Comparison of ENCODE assay signal across 8 mouse cellular contexts in genomic region chr6:118138731-118139709, GRCm38 (mm10). TPM values are rescaled to one million over a fixed set of nuclear protein-coding genes. Genes with fewer than 3 reads are reported as not detected.
A peak's percentile ranks its signal among the peaks of the same experiment; 100 is the strongest.
DNase-seq lines count a peak whose midpoint lies in the region; ATAC-seq and TF ChIP-seq lines count a peak whose summit lies in the region.

Csgalnact2 (minus strand) TSS chr6:118139140.

- 4% methylated on average over 66 of the region's 66 CpGs for WGBS in forebrain, postnatal 0 days
- 5% methylated on average over 64 of the region's 66 CpGs for WGBS in lung, embryonic 16.5 days

- H3K4me2 ChIP-seq in forebrain, postnatal 0 days (ENCODE audit: low read depth): peak within 1 kb of the TSS; percentile 74
- peak within 1 kb of the TSS; percentile 58 for H3K4me2 ChIP-seq in lung, embryonic 16.5 days (ENCODE audit: low read depth, low read length)

- ATAC-seq in G1E (ENCODE audit: extremely low read depth, insufficient number of reproducible peaks, low FRiP score, poor library complexity, severe bottlenecking): peak; percentile 97
- peak; percentile 99 for ATAC-seq in forebrain, postnatal 0 days
- peak; percentile 84 to 93 for ATAC-seq in hematopoietic stem cell, adult 5-6 weeks (replicated peaks in 1 of 2; ENCODE audit: insufficient read depth in 1 of 2, low FRiP score in 2 of 2, low TSS enrichment in 1 of 2, low read depth in 1 of 2, poor library complexity in 2 of 2, severe bottlenecking in 2 of 2)
- ATAC-seq in lung, embryonic 16.5 days (ENCODE audit: low read depth): peak; percentile 100

- peaks cover 4% of the 10 kb centered on the region for H3K36me3 ChIP-seq in G1E (replicated peaks)
- no peaks in the 10 kb centered on the region for H3K36me3 ChIP-seq in forebrain, postnatal 0 days (ENCODE audit: insufficient read depth)
- H3K36me3 ChIP-seq in lung, embryonic 16.5 days (ENCODE audit: control insufficient read depth, insufficient read depth, low read length): no peaks in the 10 kb centered on the region

- peaks cover 40% of the 10 kb centered on the region for H3K4me1 ChIP-seq in G1E (ENCODE audit: insufficient read depth, low read depth, low read length)
- H3K4me1 ChIP-seq in forebrain, postnatal 0 days (ENCODE audit: insufficient read depth): no peaks in the 10 kb centered on the region
- H3K4me1 ChIP-seq in lung, embryonic 16.5 days (replicated peaks; ENCODE audit: control insufficient read depth, insufficient read depth, low read length): 0 out of 2 replicates have a peak, but pooled peaks cover 2% of the 10 kb centered on the region

- peak within 1 kb of the TSS; percentile 79 for H3K27ac ChIP-seq in forebrain, postnatal 0 days (ENCODE audit: low read depth, low read length)
- H3K27ac ChIP-seq in lung, embryonic 16.5 days (ENCODE audit: low read length): peak within 1 kb of the TSS; percentile 76

- peak within 1 kb of the TSS; percentile 88 for H3K4me3 ChIP-seq in G1E (ENCODE audit: low read depth, low read length)
- H3K4me3 ChIP-seq in forebrain, postnatal 0 days (ENCODE audit: low read depth, low read length): peak within 1 kb of the TSS; percentile 75
- peak within 1 kb of the TSS; percentile 87 for H3K4me3 ChIP-seq in lung, embryonic 16.5 days (ENCODE audit: low read length)

- peaks cover 18% of the 10 kb centered on the region for H3K27me3 ChIP-seq in G1E (ENCODE audit: insufficient read depth, low read length)
- H3K27me3 ChIP-seq in forebrain, postnatal 0 days (ENCODE audit: insufficient read depth, low read length): no peaks in the 10 kb centered on the region
- no peaks in the 10 kb centered on the region for H3K27me3 ChIP-seq in lung, embryonic 16.5 days (ENCODE audit: control insufficient read depth, insufficient read depth, low read depth, low read length)

- peak; percentile 78 for DNase-seq in G1E (ENCODE audit: low spot score)
- peak; percentile 91 to 97 for DNase-seq in cerebellum, adult 18-20 months
- DNase-seq in forebrain, postnatal 0 days: peak; percentile 91
- peak; percentile 63 for DNase-seq in layer of hippocampus, adult 9-10 months (ENCODE audit: low spot score)
- peak; percentile 79 for DNase-seq in ovary, postnatal 10 days (ENCODE audit: low spot score)
- DNase-seq in thymus, postnatal 10 days (ENCODE audit: low spot score in 2 of 2): peak; percentile 82 to 93

- no peak for TF ChIP-seq CTCF in G1E (IDR thresholded peaks at IDR 0.05; ENCODE audit: low read depth, low read length)
- peak; percentile 27 for TF ChIP-seq CTCF in forebrain, postnatal 0 days (IDR thresholded peaks at IDR 0.05; ENCODE audit: low read depth)

- no peaks in the 10 kb centered on the region for H3K9me3 ChIP-seq in G1E (replicated peaks)
- H3K9me3 ChIP-seq in forebrain, postnatal 0 days (ENCODE audit: low read length): no peaks in the 10 kb centered on the region
- H3K9me3 ChIP-seq in lung, embryonic 16.5 days (ENCODE audit: control insufficient read depth, low read length): no peaks in the 10 kb centered on the region

- peak within 1 kb of the TSS; percentile 73 for H3K9ac ChIP-seq in forebrain, postnatal 0 days
- H3K9ac ChIP-seq in lung, embryonic 16.5 days (ENCODE audit: low read length): peak within 1 kb of the TSS; percentile 83

RNA-seq across cellular contexts. Expression of gene Csgalnact2, which starts in this region (rescaled TPM):
- total RNA-seq in G1E (2014; fragmentation: Nextera tagmentation) (35.4 and 37.6 TPM in 2 replicates), G1E (2017) (33.5 and 38.0 TPM in 2 replicates)
- polyA plus RNA-seq in G1E (2012): 4.5 and 5.2 TPM in 2 replicates
- total RNA-seq in forebrain, postnatal 0 days (2014; rRNA removed): 18.1 and 20.4 TPM in 2 replicates
- polyA plus RNA-seq in forebrain, postnatal 0 days (2015; fragmentation: Nextera tagmentation; extraction: Ambion mirVana): 8.6 and 11.1 TPM in 2 replicates
- 77.9 and 79.5 TPM in 2 replicates for total RNA-seq in hematopoietic stem cell, adult 5-6 weeks (2017)
- 22.9 and 23.1 TPM in 2 replicates for polyA plus RNA-seq in lung, embryonic 16.5 days (2015; fragmentation: Nextera tagmentation; extraction: Ambion mirVana)

Comparison
In these comparisons a context has a peak if more than half of its experiments do, and no peak if none do; other contexts are left out.
1. Peak in every context shown above with its lines: DNase-seq, ATAC-seq, H3K4me3 ChIP-seq and H3K27ac ChIP-seq.